ENCODE assay signal across 10 mouse cellular contexts in genomic region chr8:70565561-70565960, GRCm38 (mm10). TPM values are rescaled to one million over a fixed set of nuclear protein-coding genes. Genes with fewer than 3 reads are reported as not detected.
DNase-seq lines count a peak whose midpoint lies in the region; ATAC-seq and TF ChIP-seq lines count a peak whose summit lies in the region.
"Had no signal": no experiment of that assay in that cellular context is flagged by ENCODE, and none has a peak within 500 bp of the region (broad histone marks: within the 10 kb centered on the region; RNA-seq: fewer than 3 reads in every experiment).

No protein-coding gene starts in this region.

- peak overlapping the region; percentile 88 for H3K27ac ChIP-seq in gastrocnemius, adult 2 months
- H3K27ac ChIP-seq in liver, postnatal 0 days (ENCODE audit: low read depth), result peak overlapping the region; percentile 25
- H3K27ac ChIP-seq: hindbrain, embryonic 12.5 days had no signal

- no peak for TF ChIP-seq EP300 in liver, postnatal 0 days (IDR thresholded peaks at IDR 0.05; ENCODE audit: low read depth)

- H3K4me3 ChIP-seq in gastrocnemius, adult 2 months, result no peak overlapping the region
- H3K4me3 ChIP-seq in liver, postnatal 0 days (ENCODE audit: low read depth, low read length), result no peak overlapping the region
- H3K4me3 ChIP-seq: hindbrain, embryonic 12.5 days had no signal

- peak; percentile 49; the same call in 1 of the 2 replicates for ATAC-seq in erythroid progenitor cell, adult 5-6 weeks (replicated peaks; ENCODE audit: low FRiP score, poor library complexity, severe bottlenecking)
- peak; percentile 35 for ATAC-seq in liver, postnatal 0 days

- no peak overlapping the region for H3K4me2 ChIP-seq in liver, postnatal 0 days (ENCODE audit: low read depth, low read length)
- H3K4me2 ChIP-seq: hindbrain, embryonic 12.5 days had no signal

- H3K27me3 ChIP-seq in liver, postnatal 0 days (ENCODE audit: insufficient read depth, low read length), result no peaks in the 10 kb centered on the region
- H3K27me3 ChIP-seq: hindbrain, embryonic 12.5 days had no signal

- H3K9ac ChIP-seq in liver, postnatal 0 days (replicated peaks), result no peak overlapping the region
- H3K9ac ChIP-seq: hindbrain, embryonic 12.5 days had no signal

- TF ChIP-seq CTCF in gastrocnemius, adult 2 months (IDR thresholded peaks at IDR 0.05), result no peak
- TF ChIP-seq CTCF in liver, postnatal 0 days (IDR thresholded peaks at IDR 0.05; ENCODE audit: low read depth), result no peak

- H3K36me3 ChIP-seq in liver, postnatal 0 days (replicated peaks; ENCODE audit: insufficient read depth, low read length), result peaks cover 2% of the 10 kb centered on the region; the same call in 1 of the 2 replicates

- WGBS in liver, postnatal 0 days (ENCODE audit: insufficient replicate concordance), result 19% methylated on average over 3 of the region's 3 CpGs

- H3K9me3 ChIP-seq in liver, postnatal 0 days (ENCODE audit: low read length), result no peaks in the 10 kb centered on the region
- H3K9me3 ChIP-seq: hindbrain, embryonic 12.5 days had no signal

- intact Hi-C loops in gastrocnemius, adult 2 months (cut with DNase I), result no loop called here
- intact Hi-C loops in gastrocnemius, postnatal 14 days (cut with DNase I; ENCODE audit: low total_unique reads), result no loop called here

- peaks cover 55% of the 10 kb centered on the region for H3K4me1 ChIP-seq in liver, postnatal 0 days (ENCODE audit: insufficient read depth)

- DNase-seq in gastrocnemius, adult 2 months, result peak; percentile 72
- DNase-seq in gastrocnemius, postnatal 25 days, result no peak
- peak; percentile 85 for DNase-seq in A20 (ENCODE audit: low read depth, low spot score)
- DNase-seq in liver, postnatal 0 days, result peak; percentile 71
- DNase-seq in right cerebral cortex, postnatal 36 days (ENCODE audit: low spot score in 2 of 2), result no peak
- DNase-seq in right cerebral cortex, postnatal 10 days (ENCODE audit: low spot score in 2 of 2), result no peak
- DNase-seq in gastrocnemius, postnatal 14 days, result no peak
- DNase-seq: cerebellum, adult 11-12 months had no signal

RNA-seq across cellular contexts. Expression of gene Ell, which starts 26.3 kb away (rescaled TPM):
- 10 to 100 TPM; 11.9 to 14.6 TPM for total RNA-seq in gastrocnemius, adult 2 months (2021)
- 10 to 100 TPM in 1 of 2 experiments, 1 to 10 TPM in 1; 8.1 to 19.3 TPM for total RNA-seq in gastrocnemius, postnatal 25 days (2021)
- 10.5 and 22.3 TPM in 2 replicates for total RNA-seq in erythroid progenitor cell, adult 5-6 weeks (2015; ENCODE audit: low replicate concordance)
- total RNA-seq in erythroid progenitor cell, adult 5-6 weeks (2017; ENCODE audit: low replicate concordance), result 2.8 and 15.5 TPM in 2 replicates
- polyA plus RNA-seq in liver, postnatal 0 days (2015; fragmentation: Nextera tagmentation; extraction: Ambion mirVana), result 9.5 and 9.7 TPM in 2 replicates
- 10 to 100 TPM in 1 of 2 experiments, 1 to 10 TPM in 1; 9.0 to 10.3 TPM for total RNA-seq in gastrocnemius, postnatal 14 days (2021)

RNA-seq across cellular contexts. Expression of gene Isyna1, which starts 28.6 kb away (rescaled TPM):
- 1 to 10 TPM; 3.2 to 4.3 TPM for total RNA-seq in gastrocnemius, adult 2 months (2021)
- 10 to 100 TPM in 1 of 2 experiments, 1 to 10 TPM in 1; 4.7 to 10.3 TPM for total RNA-seq in gastrocnemius, postnatal 25 days (2021)
- total RNA-seq in erythroid progenitor cell, adult 5-6 weeks (2015; ENCODE audit: low replicate concordance), result 5.8 and 15.9 TPM in 2 replicates
- total RNA-seq in erythroid progenitor cell, adult 5-6 weeks (2017; ENCODE audit: low replicate concordance), result 2.5 and 8.0 TPM in 2 replicates
- polyA plus RNA-seq in liver, postnatal 0 days (2015; fragmentation: Nextera tagmentation; extraction: Ambion mirVana), result 18.8 and 21.6 TPM in 2 replicates
- total RNA-seq in gastrocnemius, postnatal 14 days (2021), result 10 to 100 TPM; 18.7 to 24.7 TPM

RNA-seq across cellular contexts. Expression of gene Kxd1, which starts 37.8 kb away (rescaled TPM):
- 10 to 100 TPM; 70.4 to 83.9 TPM for total RNA-seq in gastrocnemius, adult 2 months (2021)
- total RNA-seq in gastrocnemius, postnatal 25 days (2021), result 10 to 100 TPM; 70.9 to 71.9 TPM
- 27.8 and 34.4 TPM in 2 replicates for total RNA-seq in erythroid progenitor cell, adult 5-6 weeks (2015; ENCODE audit: low replicate concordance)
- 11.8 and 14.4 TPM in 2 replicates for total RNA-seq in erythroid progenitor cell, adult 5-6 weeks (2017; ENCODE audit: low replicate concordance)
- polyA plus RNA-seq in liver, postnatal 0 days (2015; fragmentation: Nextera tagmentation; extraction: Ambion mirVana), result 43.1 and 43.3 TPM in 2 replicates
- 10 to 100 TPM; 64.9 to 73.0 TPM for total RNA-seq in gastrocnemius, postnatal 14 days (2021)

RNA-seq across cellular contexts. Expression of gene Fkbp8, which starts 38.0 kb away (rescaled TPM):
- total RNA-seq in gastrocnemius, adult 2 months (2021), result 100 to 1,000 TPM; 108 to 112 TPM
- 100 to 1,000 TPM; 100 to 104 TPM for total RNA-seq in gastrocnemius, postnatal 25 days (2021)
- 28.9 and 45.8 TPM in 2 replicates for total RNA-seq in erythroid progenitor cell, adult 5-6 weeks (2015; ENCODE audit: low replicate concordance)
- 74.7 and 94.6 TPM in 2 replicates for total RNA-seq in erythroid progenitor cell, adult 5-6 weeks (2017; ENCODE audit: low replicate concordance)
- polyA plus RNA-seq in liver, postnatal 0 days (2015; fragmentation: Nextera tagmentation; extraction: Ambion mirVana), result 141 TPM in 2 replicates
- 100 to 1,000 TPM; 116 to 117 TPM for total RNA-seq in gastrocnemius, postnatal 14 days (2021)

RNA-seq across cellular contexts. Expression of gene Ssbp4, which starts 43.1 kb away (rescaled TPM):
- total RNA-seq in gastrocnemius, adult 2 months (2021), result 10 to 100 TPM in 1 of 2 experiments, 1 to 10 TPM in 1; 9.2 to 14.4 TPM
- total RNA-seq in gastrocnemius, postnatal 25 days (2021), result 10 to 100 TPM; 15.4 to 20.0 TPM
- total RNA-seq in erythroid progenitor cell, adult 5-6 weeks (2015; ENCODE audit: low replicate concordance), result 9.0 and 13.0 TPM in 2 replicates
- total RNA-seq in erythroid progenitor cell, adult 5-6 weeks (2017; ENCODE audit: low replicate concordance), result 18.1 and 30.6 TPM in 2 replicates
- polyA plus RNA-seq in liver, postnatal 0 days (2015; fragmentation: Nextera tagmentation; extraction: Ambion mirVana), result 32.5 and 35.4 TPM in 2 replicates
- total RNA-seq in gastrocnemius, postnatal 14 days (2021), result 10 to 100 TPM; 22.9 to 25.7 TPM

Comparison
In these comparisons a context has a peak if more than half of its experiments do, and no peak if none do; other contexts are left out.
1. DNase-seq: peak in gastrocnemius, adult 2 months (single experiment), A20 (single experiment) and liver, postnatal 0 days (single experiment); none in gastrocnemius, postnatal 25 days (single experiment), right cerebral cortex, postnatal 36 days (0 of 2), right cerebral cortex, postnatal 10 days (0 of 2) and gastrocnemius, postnatal 14 days (single experiment).